Mouse (Mus musculus): Measurements from ENCODE around the gene Kcnk15. TPM values are rescaled to one million over a fixed set of nuclear protein-coding genes. Genes with fewer than 3 reads are reported as not detected.

Gene Kcnk15
- polyA plus RNA-seq, 1 experiment from 2014 or later = not detected

GRCm38 (mm10) chr2:163871266-163871665 lies 17.8 kb downstream of the Kcnk15 start:
- 83% methylated on average over 4 of the region's 4 CpGs for WGBS
- Histone ChIP-seq H3K4me2 (replicated peaks; ENCODE audit: low read depth, low read length) (no peak overlapping the region), H3K9me3 (ENCODE audit: low read length) (no peaks in the 10 kb centered on the region), H3K27me3 (ENCODE audit: insufficient read depth, low read length) (no peaks in the 10 kb centered on the region), H3K4me3 (ENCODE audit: low read length) (no peak overlapping the region), H3K4me1 (ENCODE audit: insufficient read depth, low read length) (no peaks in the 10 kb centered on the region), H3K36me3 (ENCODE audit: insufficient read depth, low read length) (no peaks in the 10 kb centered on the region), H3K27ac (ENCODE audit: low read length) (no peak overlapping the region), H3K9ac (replicated peaks; ENCODE audit: low read length) (no peak overlapping the region)
- ATAC-seq (ENCODE audit: low FRiP score, low TSS enrichment) = no peak

DNA sequence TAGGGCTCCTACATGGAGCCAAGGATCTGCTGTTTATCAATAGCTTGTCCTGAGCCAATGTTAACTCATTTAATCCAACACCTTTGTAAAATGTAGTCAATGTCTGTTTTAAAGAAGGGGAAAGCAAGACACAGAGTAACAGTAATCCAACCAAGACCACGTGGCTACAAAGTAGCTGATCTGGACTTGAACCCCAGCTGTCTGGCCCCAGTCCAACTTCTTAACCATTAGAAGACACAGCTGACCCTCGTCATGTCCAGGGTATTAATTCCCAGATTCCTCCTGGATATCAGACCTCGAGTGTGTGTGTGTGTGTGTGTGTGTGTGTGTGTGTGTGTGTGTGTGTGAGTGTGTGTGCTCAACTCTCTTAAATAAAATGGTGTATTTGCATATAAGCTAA lies 18.5 kb downstream of the Kcnk15 start:
- Histone ChIP-seq H3K9ac (replicated peaks; ENCODE audit: low read length) (no peak overlapping the region), H3K27me3 (ENCODE audit: insufficient read depth, low read length) (no peaks in the 10 kb centered on the region), H3K4me3 (ENCODE audit: low read length) (no peak overlapping the region), H3K9me3 (ENCODE audit: low read length) (no peaks in the 10 kb centered on the region), H3K27ac (ENCODE audit: low read length) (no peak overlapping the region), H3K36me3 (ENCODE audit: insufficient read depth, low read length) (no peaks in the 10 kb centered on the region), H3K4me2 (replicated peaks; ENCODE audit: low read depth, low read length) (no peak overlapping the region), H3K4me1 (ENCODE audit: insufficient read depth, low read length) (no peaks in the 10 kb centered on the region)
- ATAC-seq (ENCODE audit: low FRiP score, low TSS enrichment) = no peak
- WGBS = 38% methylated on average over 3 of the region's 3 CpGs

DNA sequence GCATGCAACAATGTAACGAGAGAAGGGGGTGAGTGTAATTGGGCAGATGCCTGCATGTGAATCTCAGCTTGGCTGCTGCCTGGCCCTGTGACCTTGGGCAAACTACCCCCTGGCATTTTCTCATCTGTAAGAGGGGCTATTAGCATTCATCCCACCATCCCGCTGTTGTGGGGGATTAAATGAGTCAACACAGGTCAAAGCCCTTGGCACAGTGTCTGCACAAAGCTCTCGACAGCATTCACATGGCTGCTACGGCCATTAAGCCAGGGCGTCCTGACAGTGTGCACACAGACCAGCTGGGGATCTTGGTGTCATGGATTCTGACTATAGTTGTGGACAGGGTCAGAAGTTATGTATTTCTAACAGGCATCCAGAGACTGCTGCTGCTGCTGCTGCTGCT lies 21.4 kb downstream of the Kcnk15 start:
- Histone ChIP-seq H3K4me3 (ENCODE audit: low read length) (no peak overlapping the region), H3K27me3 (ENCODE audit: insufficient read depth, low read length) (no peaks in the 10 kb centered on the region), H3K4me1 (ENCODE audit: insufficient read depth, low read length) (no peaks in the 10 kb centered on the region), H3K9ac (replicated peaks; ENCODE audit: low read length) (no peak overlapping the region), H3K27ac (ENCODE audit: low read length) (no peak overlapping the region), H3K36me3 (ENCODE audit: insufficient read depth, low read length) (no peaks in the 10 kb centered on the region), H3K9me3 (ENCODE audit: low read length) (no peaks in the 10 kb centered on the region), H3K4me2 (replicated peaks; ENCODE audit: low read depth, low read length) (no peak overlapping the region)
- WGBS = 32% methylated on average over 5 of the region's 5 CpGs
- no peak for ATAC-seq (ENCODE audit: low FRiP score, low TSS enrichment)

DNA sequence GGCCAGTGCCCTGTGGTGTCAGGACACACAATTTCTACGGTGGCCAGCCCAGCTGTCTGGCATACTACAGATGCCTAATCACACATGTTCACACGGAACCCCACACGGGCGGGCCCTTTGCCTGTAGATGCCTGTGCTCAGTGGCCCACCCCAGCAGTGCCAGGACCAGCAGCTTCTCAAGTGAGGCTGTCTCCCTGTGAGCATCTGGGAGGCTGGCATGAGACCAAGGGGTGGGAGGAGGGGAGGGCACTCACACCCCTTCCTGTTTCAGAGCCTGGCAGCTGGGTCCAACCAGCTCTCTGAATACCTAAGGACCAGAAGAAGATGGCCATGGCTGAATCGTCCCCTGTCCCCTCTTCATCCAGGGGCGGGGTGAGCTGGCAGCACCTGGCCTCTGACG lies 22.0 kb downstream of the Kcnk15 start:
- Histone ChIP-seq H3K4me2 (replicated peaks; ENCODE audit: low read depth, low read length) (no peak overlapping the region), H3K36me3 (ENCODE audit: insufficient read depth, low read length) (no peaks in the 10 kb centered on the region), H3K27ac (ENCODE audit: low read length) (no peak overlapping the region), H3K4me3 (ENCODE audit: low read length) (no peak overlapping the region), H3K4me1 (ENCODE audit: insufficient read depth, low read length) (no peaks in the 10 kb centered on the region), H3K9ac (replicated peaks; ENCODE audit: low read length) (no peak overlapping the region), H3K9me3 (ENCODE audit: low read length) (no peaks in the 10 kb centered on the region), H3K27me3 (ENCODE audit: insufficient read depth, low read length) (no peaks in the 10 kb centered on the region)
- ATAC-seq (ENCODE audit: low FRiP score, low TSS enrichment) = no peak
- 79% methylated on average over 7 of the region's 7 CpGs for WGBS

- no peaks in the 10 kb centered on the region for H3K9me3 ChIP-seq (ENCODE audit: low read length)
- WGBS = 75% methylated on average over 14 of the region's 14 CpGs
- no peaks in the 10 kb centered on the region for H3K4me1 ChIP-seq (ENCODE audit: insufficient read depth, low read length)
- H3K27ac ChIP-seq (ENCODE audit: low read length) = no peak overlapping the region
- no peaks in the 10 kb centered on the region for H3K36me3 ChIP-seq (ENCODE audit: insufficient read depth, low read length)
- H3K4me2 ChIP-seq (replicated peaks; ENCODE audit: low read depth, low read length) = no peak overlapping the region
- H3K27me3 ChIP-seq (ENCODE audit: insufficient read depth, low read length) = no peaks in the 10 kb centered on the region
- no peak overlapping the region for H3K9ac ChIP-seq (replicated peaks; ENCODE audit: low read length)
- ATAC-seq (ENCODE audit: low FRiP score, low TSS enrichment) = no peak
- H3K4me3 ChIP-seq (ENCODE audit: low read length) = no peak overlapping the region
These were observed 23.5 kb downstream of the Kcnk15 start for GRCm38 (mm10) chr2:163876830-163877498.

DNA sequence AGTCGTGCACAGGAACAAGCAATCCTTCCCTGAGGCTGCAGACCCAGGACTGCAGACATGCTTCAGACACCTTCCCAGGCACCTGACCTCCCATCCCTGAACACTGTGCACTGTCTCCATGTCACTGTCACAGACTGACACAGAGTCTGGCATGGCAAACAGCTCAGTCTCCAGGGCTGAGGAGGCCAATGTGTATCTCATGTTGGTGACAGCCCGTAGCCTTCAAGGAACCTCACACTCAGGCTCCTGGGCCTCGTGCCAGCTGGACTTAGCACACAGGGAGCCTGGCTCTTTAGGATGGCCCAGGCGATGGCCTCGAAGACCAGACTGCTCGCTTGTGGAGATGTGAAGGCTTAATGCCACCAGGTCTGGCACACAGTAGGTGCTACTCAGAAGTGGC lies 27.4 kb downstream of the Kcnk15 start:
- H3K27ac ChIP-seq (ENCODE audit: low read length) = no peak overlapping the region
- no peak for ATAC-seq (ENCODE audit: low FRiP score, low TSS enrichment)

GRCm38 (mm10) chr2:163882859-163883652 lies 29.6 kb downstream of the Kcnk15 start:
- H3K36me3 ChIP-seq (ENCODE audit: insufficient read depth, low read length) = no peaks in the 10 kb centered on the region
- H3K4me2 ChIP-seq (replicated peaks; ENCODE audit: low read depth, low read length) = no peak overlapping the region
- WGBS = 65% methylated on average over 17 of the region's 17 CpGs
- no peak for ATAC-seq (ENCODE audit: low FRiP score, low TSS enrichment)
- no peaks in the 10 kb centered on the region for H3K9me3 ChIP-seq (ENCODE audit: low read length)
- no peaks in the 10 kb centered on the region for H3K27me3 ChIP-seq (ENCODE audit: insufficient read depth, low read length)
- no peak overlapping the region for H3K4me3 ChIP-seq (ENCODE audit: low read length)
- no peak overlapping the region for H3K27ac ChIP-seq (ENCODE audit: low read length)
- no peak overlapping the region for H3K9ac ChIP-seq (replicated peaks; ENCODE audit: low read length)
- H3K4me1 ChIP-seq (ENCODE audit: insufficient read depth, low read length) = no peaks in the 10 kb centered on the region

More for the DNA sequence above, 27.4 kb downstream of the Kcnk15 start:
- 86% methylated on average over 6 of the region's 6 CpGs for WGBS
- Histone ChIP-seq H3K27me3 (ENCODE audit: insufficient read depth, low read length) (no peaks in the 10 kb centered on the region), H3K4me1 (ENCODE audit: insufficient read depth, low read length) (no peaks in the 10 kb centered on the region), H3K4me3 (ENCODE audit: low read length) (no peak overlapping the region), H3K9ac (replicated peaks; ENCODE audit: low read length) (no peak overlapping the region), H3K36me3 (ENCODE audit: insufficient read depth, low read length) (no peaks in the 10 kb centered on the region), H3K9me3 (ENCODE audit: low read length) (no peaks in the 10 kb centered on the region), H3K4me2 (replicated peaks; ENCODE audit: low read depth, low read length) (no peak overlapping the region)

- H3K27me3 ChIP-seq (ENCODE audit: insufficient read depth, low read length) = no peaks in the 10 kb centered on the region
- H3K9me3 ChIP-seq (ENCODE audit: low read length) = no peaks in the 10 kb centered on the region
- no peaks in the 10 kb centered on the region for H3K36me3 ChIP-seq (ENCODE audit: insufficient read depth, low read length)
- H3K9ac ChIP-seq (replicated peaks; ENCODE audit: low read length) = no peak overlapping the region
- WGBS = 28% methylated on average over 6 of the region's 6 CpGs
- no peak overlapping the region for H3K4me3 ChIP-seq (ENCODE audit: low read length)
- H3K4me2 ChIP-seq (replicated peaks; ENCODE audit: low read depth, low read length) = no peak overlapping the region
- peak; percentile 42; the same call in 1 of the 2 replicates for ATAC-seq (ENCODE audit: low FRiP score, low TSS enrichment)
- no peak overlapping the region for H3K27ac ChIP-seq (ENCODE audit: low read length)
- H3K4me1 ChIP-seq (ENCODE audit: insufficient read depth, low read length) = no peaks in the 10 kb centered on the region
These were observed 36.0 kb downstream of the Kcnk15 start for GRCm38 (mm10) chr2:163889411-163889810.

DNA sequence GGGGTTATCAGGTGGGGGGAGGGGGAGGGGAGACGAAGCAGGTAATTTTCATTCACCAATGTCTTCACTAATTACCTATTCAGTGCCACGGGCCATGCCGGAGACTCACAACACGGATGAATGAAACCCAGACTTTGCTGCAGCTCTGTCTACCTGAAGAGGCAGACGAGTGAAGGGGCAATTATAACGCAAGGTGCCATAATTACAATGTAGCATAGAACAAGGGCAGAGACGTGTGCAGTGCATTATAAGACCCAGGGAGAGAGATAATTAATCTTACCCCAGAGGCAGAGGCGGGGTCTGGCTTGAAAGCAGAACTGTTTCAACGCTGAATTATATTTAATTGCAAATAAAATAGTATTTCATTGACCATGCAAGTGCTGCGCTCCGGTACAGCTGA lies 37.1 kb downstream of the Kcnk15 start:
- 70% methylated on average over 11 of the region's 11 CpGs for WGBS
- Histone ChIP-seq H3K4me2 (replicated peaks; ENCODE audit: low read depth, low read length) (no peak overlapping the region), H3K36me3 (ENCODE audit: insufficient read depth, low read length) (no peaks in the 10 kb centered on the region), H3K9me3 (ENCODE audit: low read length) (no peaks in the 10 kb centered on the region), H3K27ac (ENCODE audit: low read length) (no peak overlapping the region), H3K4me1 (ENCODE audit: insufficient read depth, low read length) (peaks cover 6% of the 10 kb centered on the region; the same call in 1 of the 2 replicates), H3K27me3 (ENCODE audit: insufficient read depth, low read length) (no peaks in the 10 kb centered on the region), H3K4me3 (ENCODE audit: low read length) (no peak overlapping the region), H3K9ac (replicated peaks; ENCODE audit: low read length) (no peak overlapping the region)
- no peak for ATAC-seq (ENCODE audit: low FRiP score, low TSS enrichment)

- Histone ChIP-seq H3K9me3 (ENCODE audit: low read length) (no peaks in the 10 kb centered on the region), H3K27ac (ENCODE audit: low read length) (no peak overlapping the region), H3K36me3 (ENCODE audit: insufficient read depth, low read length) (no peaks in the 10 kb centered on the region), H3K27me3 (ENCODE audit: insufficient read depth, low read length) (no peaks in the 10 kb centered on the region), H3K9ac (replicated peaks; ENCODE audit: low read length) (no peak overlapping the region), H3K4me3 (ENCODE audit: low read length) (no peak overlapping the region), H3K4me2 (replicated peaks; ENCODE audit: low read depth, low read length) (no peak overlapping the region), H3K4me1 (ENCODE audit: insufficient read depth, low read length) (peaks cover 7% of the 10 kb centered on the region; the same call in 1 of the 2 replicates)
- WGBS = 92% methylated on average over 11 of the region's 11 CpGs
- ATAC-seq (ENCODE audit: low FRiP score, low TSS enrichment) = no peak
These were observed 37.8 kb downstream of the Kcnk15 start for GRCm38 (mm10) chr2:163891271-163891670.
